In genomic region chr11:6256490-6257072, GRCm38 (mm10) we compare ENCODE assay signal across 9 mouse cellular contexts. TPM values are rescaled to one million over a fixed set of nuclear protein-coding genes. Genes with fewer than 3 reads are reported as not detected.
DNase-seq lines count a peak whose midpoint lies in the region; ATAC-seq and TF ChIP-seq lines count a peak whose summit lies in the region.
"Had no signal": no experiment of that assay in that cellular context is flagged by ENCODE, and none has a peak within 500 bp of the region (broad histone marks: within the 10 kb centered on the region; RNA-seq: fewer than 3 reads in every experiment).

No protein-coding gene starts in this region.

- DNase-seq in cerebellum, postnatal 10 days = peak; percentile 27 to 42
- DNase-seq in cerebellum, adult 18-20 months = no peak
- no peak for DNase-seq in midbrain, embryonic 11.5 days (ENCODE audit: low spot score, missing footprints)
- DNase-seq in midbrain, embryonic 10.5 days (ENCODE audit: low spot score) = no peak
- peak; percentile 51 for DNase-seq in kidney, adult 2 months
- no peak for DNase-seq in spleen, postnatal 4 days (ENCODE audit: low spot score in 2 of 2)
- no peak for DNase-seq in right cerebral cortex, adult 18-20 months

- H3K9me3 ChIP-seq in midbrain, embryonic 11.5 days (ENCODE audit: control insufficient read depth, low read length) = no peaks in the 10 kb centered on the region
- H3K9me3 ChIP-seq in midbrain, embryonic 10.5 days (replicated peaks) = no peaks in the 10 kb centered on the region
- H3K9me3 ChIP-seq in midbrain, embryonic 16.5 days (replicated peaks; ENCODE audit: control insufficient read depth, low read length, poor library complexity, severe bottlenecking) = no peaks in the 10 kb centered on the region
- H3K9me3 ChIP-seq: heart, embryonic 10.5 days had no signal

- H3K9ac ChIP-seq in midbrain, embryonic 11.5 days (ENCODE audit: low read length) = no peak overlapping the region
- no peak overlapping the region for H3K9ac ChIP-seq in midbrain, embryonic 16.5 days (ENCODE audit: low read depth, low read length)

- no peak overlapping the region for H3K4me2 ChIP-seq in midbrain, embryonic 11.5 days
- no peak overlapping the region for H3K4me2 ChIP-seq in midbrain, embryonic 16.5 days (ENCODE audit: low read length)

- H3K4me1 ChIP-seq in midbrain, embryonic 11.5 days (ENCODE audit: control insufficient read depth, insufficient read depth, low read length) = no peaks in the 10 kb centered on the region
- 0 out of 2 replicates have a peak, but pooled peaks cover 3% of the 10 kb centered on the region for H3K4me1 ChIP-seq in midbrain, embryonic 10.5 days
- no peaks in the 10 kb centered on the region for H3K4me1 ChIP-seq in kidney, adult 2 months (ENCODE audit: control insufficient read depth, insufficient read depth, low read length)
- H3K4me1 ChIP-seq in midbrain, embryonic 16.5 days (ENCODE audit: control insufficient read depth, insufficient read depth, low read length) = no peaks in the 10 kb centered on the region
- H3K4me1 ChIP-seq: heart, embryonic 10.5 days had no signal

- no peak for TF ChIP-seq CTCF in kidney, adult 2 months (conservative IDR thresholded peaks at IDR 0.05; ENCODE audit: insufficient read depth, insufficient read length, low read depth, low read length)

- no peak for TF ChIP-seq POLR2A in kidney, adult 2 months (IDR thresholded peaks at IDR 0.05; ENCODE audit: low read depth, low read length)

- H3K36me3 ChIP-seq in midbrain, embryonic 11.5 days (ENCODE audit: control insufficient read depth, insufficient read depth, low read length) = peaks cover 26% of the 10 kb centered on the region
- H3K36me3 ChIP-seq in midbrain, embryonic 10.5 days = peaks cover 44% of the 10 kb centered on the region
- H3K36me3 ChIP-seq in kidney, adult 2 months (ENCODE audit: control insufficient read depth, insufficient read depth, low read length) = no peaks in the 10 kb centered on the region
- H3K36me3 ChIP-seq in midbrain, embryonic 16.5 days (ENCODE audit: control insufficient read depth, insufficient read depth, low read length) = peaks cover 30% of the 10 kb centered on the region

- no peaks in the 10 kb centered on the region for H3K27me3 ChIP-seq in midbrain, embryonic 11.5 days (ENCODE audit: control insufficient read depth, insufficient read depth, low read length)
- H3K27me3 ChIP-seq in midbrain, embryonic 10.5 days (ENCODE audit: low read depth, poor library complexity, severe bottlenecking) = no peaks in the 10 kb centered on the region
- no peaks in the 10 kb centered on the region for H3K27me3 ChIP-seq in kidney, adult 2 months (replicated peaks; ENCODE audit: control insufficient read depth, insufficient read depth, low read length)
- H3K27me3 ChIP-seq in midbrain, embryonic 16.5 days (ENCODE audit: control insufficient read depth, insufficient read depth, low read depth, low read length) = no peaks in the 10 kb centered on the region

- 0 out of 2 replicates have a peak, but pooled peaks have one; percentile 44 for ATAC-seq in midbrain, embryonic 11.5 days (ENCODE audit: low FRiP score)
- ATAC-seq in midbrain, embryonic 16.5 days = peak; percentile 47; the same call in 1 of the 2 replicates

- 79% methylated on average over 6 of the region's 6 CpGs for WGBS in midbrain, embryonic 11.5 days
- WGBS in midbrain, embryonic 10.5 days = 71% methylated on average over 6 of the region's 6 CpGs
- 58% methylated on average over 6 of the region's 6 CpGs for WGBS in kidney, adult 2 months
- 70% methylated on average over 6 of the region's 6 CpGs for WGBS in midbrain, embryonic 16.5 days

- no peak overlapping the region for H3K27ac ChIP-seq in midbrain, embryonic 11.5 days (ENCODE audit: low read depth, low read length)
- H3K27ac ChIP-seq in midbrain, embryonic 10.5 days (replicated peaks) = no peak overlapping the region
- no peak overlapping the region for H3K27ac ChIP-seq in kidney, adult 2 months (ENCODE audit: insufficient read depth, low read depth, low read length)
- H3K27ac ChIP-seq in midbrain, embryonic 16.5 days (ENCODE audit: low read length) = no peak overlapping the region
- H3K27ac ChIP-seq: heart, embryonic 10.5 days had no signal

- no peak overlapping the region for H3K4me3 ChIP-seq in midbrain, embryonic 11.5 days (ENCODE audit: low read depth, low read length)
- no peak overlapping the region for H3K4me3 ChIP-seq in midbrain, embryonic 10.5 days
- no peak overlapping the region for H3K4me3 ChIP-seq in kidney, adult 2 months (ENCODE audit: insufficient read depth, low read depth, low read length)
- H3K4me3 ChIP-seq in midbrain, embryonic 16.5 days (ENCODE audit: low read depth, low read length) = no peak overlapping the region
- H3K4me3 ChIP-seq: heart, embryonic 10.5 days had no signal

RNA-seq across cellular contexts. Expression of gene Ddx56, which starts 11.0 kb away (rescaled TPM):
- 98.8 and 104 TPM in 2 replicates for polyA plus RNA-seq in midbrain, embryonic 11.5 days (2014; fragmentation: Nextera tagmentation; extraction: Ambion mirVana)
- polyA plus RNA-seq in midbrain, embryonic 10.5 days (2016; fragmentation: Nextera tagmentation; extraction: Ambion mirVana) = 117 and 126 TPM in 2 replicates
- polyA plus RNA-seq in kidney, adult 2 months (2012; rRNA removed) = 29.1 and 29.3 TPM in 2 replicates
- polyA plus RNA-seq in midbrain, embryonic 16.5 days (2015; fragmentation: Nextera tagmentation; extraction: Ambion mirVana) = 68.9 and 70.1 TPM in 2 replicates

RNA-seq across cellular contexts. Expression of gene Tmed4, which starts 18.1 kb away (rescaled TPM):
- 148 and 161 TPM in 2 replicates for polyA plus RNA-seq in midbrain, embryonic 11.5 days (2014; fragmentation: Nextera tagmentation; extraction: Ambion mirVana)
- 131 and 140 TPM in 2 replicates for polyA plus RNA-seq in midbrain, embryonic 10.5 days (2016; fragmentation: Nextera tagmentation; extraction: Ambion mirVana)
- 220 and 227 TPM in 2 replicates for polyA plus RNA-seq in kidney, adult 2 months (2012; rRNA removed)
- polyA plus RNA-seq in midbrain, embryonic 16.5 days (2015; fragmentation: Nextera tagmentation; extraction: Ambion mirVana) = 115 and 118 TPM in 2 replicates

RNA-seq across cellular contexts. Expression of gene Npc1l1, which starts 26.6 kb away (rescaled TPM):
- not detected in 2 replicates for polyA plus RNA-seq in midbrain, embryonic 11.5 days (2014; fragmentation: Nextera tagmentation; extraction: Ambion mirVana)
- not detected in 2 replicates for polyA plus RNA-seq in midbrain, embryonic 10.5 days (2016; fragmentation: Nextera tagmentation; extraction: Ambion mirVana)
- polyA plus RNA-seq in kidney, adult 2 months (2012; rRNA removed) = 0.06 and 0.11 TPM in 2 replicates
- polyA plus RNA-seq in midbrain, embryonic 16.5 days (2015; fragmentation: Nextera tagmentation; extraction: Ambion mirVana) = 0.08 and 0.14 TPM in 2 replicates

RNA-seq across cellular contexts. Expression of gene Ogdh, which starts 34.9 kb away (rescaled TPM):
- 80.4 and 81.3 TPM in 2 replicates for polyA plus RNA-seq in midbrain, embryonic 11.5 days (2014; fragmentation: Nextera tagmentation; extraction: Ambion mirVana)
- polyA plus RNA-seq in midbrain, embryonic 10.5 days (2016; fragmentation: Nextera tagmentation; extraction: Ambion mirVana) = 107 and 111 TPM in 2 replicates
- 382 and 420 TPM in 2 replicates for polyA plus RNA-seq in kidney, adult 2 months (2012; rRNA removed)
- polyA plus RNA-seq in midbrain, embryonic 16.5 days (2015; fragmentation: Nextera tagmentation; extraction: Ambion mirVana) = 125 and 127 TPM in 2 replicates

RNA-seq across cellular contexts. Expression of gene Nudcd3, which starts 56.4 kb away (rescaled TPM):
- polyA plus RNA-seq in midbrain, embryonic 11.5 days (2014; fragmentation: Nextera tagmentation; extraction: Ambion mirVana) = 41.4 and 46.8 TPM in 2 replicates
- polyA plus RNA-seq in midbrain, embryonic 10.5 days (2016; fragmentation: Nextera tagmentation; extraction: Ambion mirVana) = 52.0 and 53.7 TPM in 2 replicates
- polyA plus RNA-seq in kidney, adult 2 months (2012; rRNA removed) = 39.6 and 40.8 TPM in 2 replicates
- polyA plus RNA-seq in midbrain, embryonic 16.5 days (2015; fragmentation: Nextera tagmentation; extraction: Ambion mirVana) = 80.2 TPM in 2 replicates

Comparison
In these comparisons a context has a peak if more than half of its experiments do, and no peak if none do; other contexts are left out.
1. DNase-seq: peak in cerebellum, postnatal 10 days (2 of 2) and kidney, adult 2 months (single experiment); none in cerebellum, adult 18-20 months (0 of 2), midbrain, embryonic 11.5 days (single experiment), midbrain, embryonic 10.5 days (single experiment), spleen, postnatal 4 days (0 of 2) and right cerebral cortex, adult 18-20 months (single experiment).